Mouse (Mus musculus) gastrocnemius, adult 18-20 months (tissue): ENCODE measurements around the gene Flii. TPM values are rescaled to one million over a fixed set of nuclear protein-coding genes. Genes with fewer than 3 reads are reported as not detected.

Source experiments
- DNase-seq: peaks from one replicate; pipeline ENCODE4 v3.0.0; 2021; ENCODE audit warnings: low spot score
- total RNA-seq, 2 experiments: library from RNA; stranded (reverse); gene quantifications; 2 replicates each; pipeline ENCODE4 v1.2.3; 2021

Gene Flii
- total RNA-seq, 2 experiments from 2014 or later = 108 to 113 TPM

DNA sequence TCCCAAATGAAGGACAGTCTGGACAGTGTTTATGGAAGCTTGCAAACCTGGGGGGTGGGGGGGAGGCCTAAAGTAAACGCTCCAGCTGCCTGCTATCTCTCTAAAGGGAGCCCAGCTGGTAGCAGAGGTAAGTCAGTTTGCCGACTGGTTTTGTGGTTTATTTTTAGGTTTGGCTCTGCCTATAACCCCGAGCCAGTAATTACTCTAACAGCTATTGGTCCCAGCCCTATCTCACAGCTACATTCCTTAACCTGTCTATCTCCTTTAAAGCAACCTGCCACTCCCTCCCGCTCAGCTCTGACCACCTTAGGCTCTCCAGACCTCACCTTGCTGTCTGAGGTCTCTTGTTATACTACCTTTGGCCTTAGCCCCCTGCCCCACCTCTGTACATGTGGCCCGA, 7.8 kb downstream of the Flii start:
- no peak for DNase-seq

DNA sequence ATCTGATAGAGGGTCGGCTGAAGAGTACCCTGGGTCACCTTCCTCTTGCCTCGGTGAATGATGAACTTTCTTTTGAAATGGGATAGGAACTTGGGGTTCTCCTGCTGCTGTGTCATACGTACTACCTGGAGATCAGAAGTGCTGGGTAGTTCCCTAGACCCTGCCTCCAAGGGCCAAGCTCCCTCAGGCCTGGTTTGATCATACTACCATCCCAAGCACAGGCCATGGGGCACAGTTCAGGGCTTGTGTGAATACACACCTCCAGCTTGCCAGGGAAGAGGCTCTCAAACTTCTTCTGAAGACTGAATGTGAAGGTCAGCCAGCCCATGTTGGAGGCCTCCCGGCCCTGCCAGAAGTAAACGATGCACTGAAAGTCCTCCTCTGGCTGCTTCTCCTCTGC, 11.2 kb downstream of the Flii start:
- DNase-seq = no peak

DNA sequence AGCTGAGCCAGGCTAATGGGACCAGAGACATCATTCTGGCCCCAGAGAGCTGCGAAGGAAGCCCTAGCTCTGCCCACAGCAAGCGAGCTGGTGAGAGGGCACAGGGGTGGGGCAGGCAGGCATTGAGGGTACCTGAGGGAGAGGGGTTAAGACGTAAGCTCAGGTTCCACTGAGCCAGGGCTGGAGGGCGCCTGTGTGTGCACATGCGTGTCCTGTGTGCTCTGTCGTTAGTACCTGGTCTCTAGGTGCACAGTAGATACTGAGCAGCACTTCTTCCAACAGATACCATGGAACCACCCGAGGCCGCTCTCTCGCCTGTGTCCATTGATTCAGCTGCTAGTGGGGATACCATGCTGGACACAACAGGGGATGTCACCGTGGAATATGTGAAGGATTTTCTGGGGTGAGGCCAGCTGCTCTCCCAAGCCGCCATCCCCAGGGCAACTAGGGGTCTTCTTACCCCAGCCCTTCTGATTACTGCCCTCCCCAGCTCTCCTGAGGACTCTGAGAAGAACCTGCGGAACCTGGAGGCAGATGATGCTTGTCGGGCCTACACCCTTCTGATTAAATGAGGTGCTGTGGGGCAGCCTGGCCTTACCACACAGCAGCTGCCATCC, 14.3 kb downstream of the Flii start:
- DNase-seq = no peak

DNA sequence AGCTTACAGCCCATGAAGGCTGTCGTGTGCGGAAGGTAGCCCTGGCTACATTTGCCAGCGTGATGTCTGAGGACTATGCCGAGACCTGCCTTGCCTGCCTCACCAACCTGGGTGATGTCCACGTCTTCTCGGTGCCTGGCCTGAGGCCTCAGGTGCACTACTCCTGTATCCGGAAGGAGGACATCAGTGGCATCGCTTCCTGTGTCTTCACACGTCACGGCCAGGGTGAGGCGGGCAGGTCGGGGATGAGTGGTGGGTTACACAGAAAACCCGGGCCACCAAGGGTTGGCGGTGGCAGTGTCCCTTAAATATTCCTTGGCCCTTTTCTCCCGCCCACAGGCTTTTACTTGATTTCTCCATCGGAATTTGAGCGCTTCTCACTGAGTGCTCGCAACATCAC, 15.0 kb downstream of the Flii start:
- no peak for DNase-seq

DNA sequence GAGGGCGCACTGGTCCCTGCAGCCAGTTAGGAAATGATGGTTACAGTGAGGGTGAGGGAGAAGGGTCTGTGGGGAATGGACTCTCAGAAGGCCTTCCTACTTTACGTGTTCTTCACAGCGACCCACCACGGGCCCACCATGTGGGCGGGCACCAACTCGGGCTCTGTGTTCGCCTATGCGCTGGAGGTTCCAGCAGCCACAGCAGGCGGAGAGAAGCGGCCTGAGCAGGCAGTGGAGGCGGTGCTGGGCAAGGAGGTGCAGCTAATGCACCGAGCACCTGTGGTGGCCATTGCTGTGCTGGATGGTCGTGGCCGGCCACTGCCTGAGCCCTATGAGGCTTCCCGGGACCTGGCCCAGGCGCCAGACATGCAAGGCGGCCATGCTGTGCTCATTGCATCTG, 15.8 kb downstream of the Flii start:
- no peak for DNase-seq

DNA sequence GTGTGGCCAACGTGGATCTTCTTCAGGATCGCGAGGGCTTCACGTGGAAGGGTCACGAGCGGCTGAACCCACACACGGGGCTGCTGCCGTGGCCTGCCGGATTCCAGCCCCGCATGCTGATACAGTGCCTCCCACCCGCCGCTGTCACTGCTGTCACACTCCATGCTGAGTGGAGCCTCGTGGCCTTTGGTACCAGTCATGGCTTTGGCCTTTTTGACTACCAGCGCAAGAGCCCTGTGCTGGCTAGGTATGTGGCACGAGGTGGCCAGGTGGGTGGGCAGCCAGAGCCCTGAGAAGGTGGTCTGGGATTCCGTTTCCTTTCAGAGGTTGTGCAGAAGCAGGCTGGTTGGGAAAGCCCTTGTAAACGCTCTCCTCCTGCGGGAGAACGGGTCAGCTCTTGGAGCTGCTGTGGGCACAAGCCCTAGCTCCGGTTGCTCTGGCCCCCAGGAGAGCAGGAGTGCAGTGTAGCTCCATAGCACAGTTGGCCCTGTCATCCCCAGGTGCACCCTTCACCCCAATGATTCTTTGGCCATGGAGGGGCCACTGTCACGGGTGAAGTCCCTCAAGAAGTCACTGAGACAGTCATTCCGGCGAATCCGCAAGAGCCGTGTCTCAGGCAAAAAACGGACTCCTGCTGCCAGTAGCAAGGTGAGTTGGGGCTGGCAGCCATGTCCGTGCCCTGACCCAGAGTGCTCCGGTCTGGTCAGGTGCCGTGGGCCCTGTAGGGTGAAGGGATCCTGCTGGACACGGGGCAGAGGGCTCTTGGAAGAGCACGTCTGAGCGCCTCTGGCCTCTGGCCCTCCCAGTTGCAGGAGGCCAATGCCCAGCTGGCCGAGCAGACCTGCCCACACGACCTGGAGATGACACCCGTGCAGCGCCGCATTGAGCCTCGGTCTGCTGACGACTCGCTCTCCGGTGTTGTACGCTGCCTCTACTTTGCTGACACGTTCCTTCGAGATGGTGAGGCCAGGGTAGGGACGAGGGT, 17.3 kb downstream of the Flii start:
- DNase-seq = peak; percentile 0

DNA sequence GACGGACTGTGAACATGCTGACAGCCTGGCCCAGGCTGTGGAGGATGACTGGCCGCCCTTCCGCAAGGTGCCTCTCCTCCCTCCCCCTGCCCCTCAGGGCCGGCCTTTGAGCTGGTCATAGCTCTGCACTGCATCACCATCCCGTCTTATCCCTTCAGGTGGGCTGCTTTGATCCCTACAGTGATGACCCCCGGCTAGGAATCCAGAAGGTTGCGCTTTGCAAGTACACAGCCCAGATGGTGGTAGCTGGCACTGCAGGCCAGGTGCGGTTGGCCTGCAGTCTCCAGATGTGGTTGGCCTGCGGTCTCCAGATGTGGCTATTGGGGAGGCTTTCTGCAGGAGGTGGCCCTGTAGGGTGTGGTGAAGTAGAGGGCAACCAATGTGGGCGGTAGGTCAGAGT, 18.4 kb downstream of the Flii start:
- peak; percentile 1 for DNase-seq

DNA sequence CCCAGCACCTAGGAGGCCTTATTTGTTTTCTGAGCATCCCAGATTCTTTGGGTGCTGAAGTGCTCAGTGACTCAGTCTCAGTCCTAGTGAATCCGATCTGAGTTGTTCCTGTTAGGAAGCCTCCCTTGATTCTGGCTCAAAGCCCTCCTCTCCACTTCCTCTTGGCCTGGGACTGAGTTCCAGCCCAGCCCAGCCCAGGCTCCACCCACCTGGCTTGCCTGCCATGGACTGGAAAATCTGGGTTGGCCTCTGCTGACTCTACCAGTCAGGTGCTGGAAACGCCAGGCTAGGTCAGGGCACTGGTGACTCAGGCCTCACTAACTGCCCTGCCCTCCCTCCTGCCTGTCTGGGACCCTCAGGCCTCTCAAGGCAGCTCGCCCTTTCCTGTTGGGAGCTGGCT, 19.4 kb downstream of the Flii start:
- DNase-seq = peak; percentile 96

DNA sequence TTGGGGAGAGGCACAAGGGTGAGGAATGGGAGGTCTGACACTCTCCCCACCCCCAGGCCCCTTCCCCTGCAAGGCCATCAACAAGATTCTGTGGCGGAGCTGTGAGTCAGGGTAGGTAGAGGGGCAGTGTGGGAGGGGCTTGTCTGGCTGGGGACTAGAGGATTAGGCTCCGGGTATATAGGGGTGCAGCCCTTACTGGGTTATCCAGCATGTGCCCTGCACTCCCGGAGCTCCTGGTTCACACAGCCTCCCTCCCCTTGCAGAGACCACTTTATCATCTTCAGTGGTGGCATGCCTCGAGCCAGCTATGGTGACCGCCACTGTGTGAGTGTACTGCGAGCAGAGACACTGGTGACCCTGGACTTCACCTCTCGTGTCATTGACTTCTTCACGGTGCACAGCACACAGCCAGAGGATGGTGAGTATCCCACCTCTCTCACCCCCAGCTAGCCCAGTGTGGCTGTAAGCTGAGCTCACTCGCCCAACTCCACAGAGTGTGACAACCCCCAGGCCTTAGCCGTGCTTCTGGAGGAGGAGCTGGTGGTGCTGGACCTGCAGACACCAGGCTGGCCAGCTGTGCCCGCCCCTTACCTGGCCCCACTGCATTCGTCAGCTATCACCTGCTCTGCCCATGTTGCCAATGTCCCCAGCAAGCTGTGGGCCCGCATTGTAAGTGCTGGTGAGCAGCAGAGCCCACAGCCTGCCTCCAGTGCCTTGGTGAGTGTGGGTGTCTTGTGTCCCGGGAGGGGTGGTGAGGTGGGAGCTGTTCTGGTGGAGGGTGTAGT, 20.2 kb downstream of the Flii start:
- DNase-seq = peak; percentile 2

DNA sequence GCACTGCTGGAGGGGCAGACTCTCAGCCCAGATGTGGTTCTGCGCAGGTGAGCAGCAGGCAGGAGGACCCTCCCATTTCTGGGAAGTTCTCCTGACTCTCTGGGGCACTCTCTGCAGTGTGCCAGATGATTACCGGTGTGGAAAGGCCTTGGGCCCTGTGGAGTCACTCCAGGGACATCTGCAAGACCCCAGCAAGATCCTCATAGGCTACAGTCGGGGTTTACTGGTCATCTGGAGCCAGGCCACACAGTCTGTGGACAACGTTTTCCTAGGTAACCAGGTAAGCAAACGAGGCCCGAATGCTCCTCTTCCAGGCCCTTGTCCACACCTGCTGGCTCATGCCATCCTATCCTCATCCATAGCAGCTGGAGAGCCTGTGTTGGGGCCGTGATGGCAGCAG, 21.0 kb downstream of the Flii start:
- peak; percentile 8 for DNase-seq

DNA sequence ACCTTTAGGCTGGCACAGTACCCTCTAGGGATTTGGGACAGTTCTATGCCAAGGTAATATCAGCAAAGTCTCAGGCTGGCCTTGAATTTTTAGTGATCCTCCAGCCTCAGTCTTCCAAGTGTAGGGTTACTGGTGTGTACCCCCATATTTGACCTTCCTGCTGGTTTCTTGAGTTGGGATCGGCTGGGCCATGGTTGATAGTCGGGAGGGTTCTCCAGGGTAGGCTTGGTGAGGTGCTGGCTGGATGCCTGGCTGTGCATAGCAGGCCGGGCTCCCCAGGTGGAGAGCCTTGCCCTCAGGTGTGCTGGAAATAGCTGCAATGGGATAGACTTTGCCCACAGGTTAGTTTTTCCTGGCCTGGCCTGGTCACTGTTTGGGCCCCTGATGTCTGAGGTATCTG, 21.8 kb downstream of the Flii start:
- DNase-seq = peak; percentile 0

DNA sequence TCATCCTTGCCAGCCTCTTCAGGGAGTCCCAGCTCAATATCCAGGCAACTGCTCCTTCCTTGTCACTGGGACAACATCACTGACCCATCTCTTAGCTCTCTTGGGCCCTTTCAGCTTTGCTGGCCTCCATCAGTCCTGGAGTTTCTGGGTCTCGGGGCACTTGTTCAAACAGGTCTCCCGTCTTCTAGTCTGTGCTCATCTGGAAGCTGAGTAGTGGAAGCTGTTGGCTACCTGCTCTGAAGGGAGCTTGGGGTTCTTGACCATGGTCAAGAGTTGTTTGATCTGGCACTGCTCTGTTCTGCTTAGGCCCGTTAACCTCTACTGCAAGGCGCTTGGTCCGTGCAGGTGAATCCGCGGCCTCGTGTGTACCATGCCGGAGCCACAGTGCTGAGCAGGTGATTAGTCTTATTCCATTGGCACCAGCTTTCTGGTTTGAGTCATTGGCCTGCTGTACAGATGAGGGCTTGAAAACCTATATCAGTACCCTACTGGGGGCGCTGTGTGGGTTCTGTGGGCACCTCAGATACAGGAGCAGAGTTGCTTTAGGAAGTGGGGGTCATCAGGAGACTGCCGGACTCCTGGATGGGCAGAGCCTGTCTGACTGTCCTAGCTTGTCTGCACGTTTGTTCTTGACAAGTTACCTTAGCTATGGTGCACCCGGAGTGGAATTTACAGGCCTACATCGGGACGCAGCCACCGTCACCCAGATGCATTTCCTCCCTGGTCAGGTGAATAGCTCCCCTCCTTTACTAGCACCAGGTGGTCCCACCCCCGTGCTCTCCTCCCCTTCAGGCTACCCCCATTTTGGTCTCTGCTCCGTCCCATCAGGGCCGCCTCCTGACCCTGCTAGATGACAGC, 22.8 kb downstream of the Flii start:
- DNase-seq = peak; percentile 0

DNA sequence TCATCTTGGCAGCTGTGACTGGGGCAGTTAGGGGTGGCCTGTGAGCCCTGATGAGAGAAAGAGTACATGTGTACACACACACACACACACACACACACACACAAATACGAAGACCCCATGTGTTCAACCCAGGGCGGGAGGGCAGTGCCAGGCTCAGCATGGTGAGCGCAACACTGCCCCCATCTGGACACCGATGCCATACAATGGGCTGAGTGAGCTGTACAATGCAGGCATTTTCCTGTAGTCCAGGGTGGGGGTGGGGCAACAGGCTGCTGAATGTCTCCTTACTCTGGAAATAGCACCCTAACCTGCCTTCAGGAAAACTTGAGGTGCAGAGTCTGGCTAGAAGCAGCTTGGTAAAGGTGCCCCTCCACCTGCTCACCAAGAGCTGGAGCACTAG, 23.9 kb downstream of the Flii start:
- DNase-seq = peak; percentile 29

DNA sequence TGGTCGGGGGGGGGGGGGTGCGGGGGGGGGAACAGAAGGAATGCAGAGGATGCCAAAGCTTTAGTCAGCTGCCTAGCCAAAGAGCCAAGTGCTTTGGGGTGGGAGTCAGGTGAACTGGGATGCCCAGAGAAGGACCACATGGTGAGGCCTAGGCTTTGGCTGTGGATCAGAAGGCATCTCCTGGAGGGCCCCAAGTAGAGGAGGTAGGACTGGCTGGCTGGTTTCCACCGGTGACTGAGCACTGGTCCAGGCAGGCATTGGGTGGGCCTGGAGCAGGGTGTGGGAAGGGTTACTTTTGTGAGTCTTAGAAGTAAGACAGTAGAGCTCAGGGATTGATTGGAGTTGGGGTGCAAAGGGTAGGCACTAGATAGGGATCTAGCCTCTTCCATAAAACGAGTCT, 25.5 kb downstream of the Flii start:
- peak; percentile 0 for DNase-seq

DNA sequence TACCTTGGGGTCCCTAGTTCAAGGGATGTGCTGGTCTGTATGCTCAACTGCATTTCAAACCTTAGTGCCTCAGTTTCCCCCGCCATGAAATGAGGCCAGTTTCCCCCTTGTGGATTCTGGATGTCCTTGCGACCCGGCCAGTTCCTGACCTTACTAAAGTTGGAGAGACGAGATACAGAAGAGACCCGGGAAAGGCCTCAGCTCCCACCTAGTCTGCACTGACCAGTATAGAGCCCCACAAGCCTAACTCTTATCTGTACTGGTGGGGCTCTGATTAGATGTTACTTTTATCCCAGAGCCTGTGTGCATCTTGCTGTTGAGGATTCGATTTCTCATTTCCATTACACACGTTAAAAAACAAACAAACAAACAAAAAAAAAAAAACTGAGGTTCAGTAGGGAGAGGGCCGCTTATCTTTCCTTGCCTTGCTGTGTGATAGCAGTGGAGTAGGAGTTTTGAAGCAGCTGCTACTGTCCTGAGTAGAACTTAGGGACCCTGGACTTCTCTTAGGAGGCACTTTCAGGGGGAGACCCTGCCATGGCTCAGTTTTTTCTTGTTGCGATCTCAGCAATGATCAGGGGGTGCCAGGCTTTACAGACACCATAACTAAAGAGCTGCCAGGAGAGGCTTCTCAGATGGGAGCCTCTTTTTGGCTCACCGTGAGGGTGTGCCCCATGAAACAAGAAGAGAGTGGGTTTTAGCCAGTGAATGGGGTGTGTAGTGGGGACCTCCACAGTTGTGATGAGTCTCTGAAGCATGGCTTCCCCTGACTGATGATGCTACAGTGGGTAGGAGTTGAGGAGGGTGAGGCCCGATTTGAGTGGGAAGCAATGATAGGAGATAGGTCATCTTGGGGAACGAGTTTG, 26.5 kb downstream of the Flii start:
- DNase-seq = peak; percentile 1

DNA sequence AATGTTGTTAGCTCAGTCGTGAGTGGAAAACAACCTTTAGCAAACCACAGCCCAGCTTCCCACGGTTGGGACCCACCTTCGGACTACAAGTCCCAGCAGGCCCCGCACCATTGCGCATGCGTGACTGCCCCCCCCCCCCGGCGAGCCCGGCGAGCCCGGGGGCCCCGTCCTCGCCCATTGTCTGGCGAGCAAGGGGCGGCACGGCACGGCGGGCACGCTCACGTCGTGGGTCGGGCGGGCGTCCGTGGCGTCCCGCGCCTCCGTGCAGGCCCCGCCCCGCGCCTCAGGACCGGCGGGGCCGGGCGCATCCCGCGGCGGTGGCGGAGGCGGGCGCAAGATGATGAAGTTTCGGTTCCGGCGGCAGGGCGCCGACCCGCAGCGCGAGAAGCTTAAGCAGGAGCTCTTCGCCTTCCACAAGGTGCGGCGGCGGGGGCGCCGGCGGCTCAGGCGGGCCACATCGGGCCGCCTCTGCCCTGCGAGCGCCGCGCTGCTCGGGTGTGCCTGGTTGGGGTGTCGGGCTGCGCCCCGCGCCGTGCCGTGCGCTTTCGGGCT, 27.5 kb downstream of the Flii start, which contains the start of gene Llgl1:
Gene Llgl1 (plus strand): TSS at position 200 of the 552 bp plus-strand sequence.
- DNase-seq = peak; percentile 75

DNA sequence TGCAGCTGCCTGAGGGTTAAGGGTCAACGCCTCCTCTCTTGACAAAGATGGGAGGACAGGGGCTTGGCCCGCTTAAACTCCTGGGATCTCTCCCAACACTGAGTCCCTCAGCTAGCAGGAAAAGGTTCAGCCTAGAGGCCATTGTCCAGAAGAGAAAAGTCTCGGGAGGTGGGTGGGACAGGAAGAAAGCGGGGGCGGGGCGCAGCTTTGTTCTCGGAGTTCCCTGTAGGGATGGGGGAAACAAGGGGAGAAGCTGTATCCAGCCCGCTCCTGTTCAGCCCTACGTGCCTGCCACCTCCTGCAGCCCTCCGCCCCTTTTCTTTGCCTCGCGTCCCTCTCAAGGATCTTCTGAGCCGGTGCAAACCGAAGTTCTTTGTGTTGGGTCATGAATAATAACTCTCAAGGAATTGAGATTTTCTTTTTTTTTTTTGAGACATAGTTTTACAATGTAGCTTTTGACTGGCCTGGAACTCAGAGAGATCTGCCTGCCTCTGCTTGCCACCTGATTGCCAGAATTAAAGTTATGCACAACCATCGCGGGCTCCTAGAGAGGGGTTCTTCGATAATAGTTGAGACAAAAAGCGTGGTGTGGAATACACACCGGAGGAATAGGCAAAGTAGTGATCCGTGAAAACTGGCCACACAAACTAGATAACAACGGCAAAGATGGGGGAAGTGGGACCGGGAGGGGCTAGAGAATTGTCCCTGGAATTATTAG, 28.1 kb downstream of the Flii start:
- DNase-seq = peak; percentile 65

DNA sequence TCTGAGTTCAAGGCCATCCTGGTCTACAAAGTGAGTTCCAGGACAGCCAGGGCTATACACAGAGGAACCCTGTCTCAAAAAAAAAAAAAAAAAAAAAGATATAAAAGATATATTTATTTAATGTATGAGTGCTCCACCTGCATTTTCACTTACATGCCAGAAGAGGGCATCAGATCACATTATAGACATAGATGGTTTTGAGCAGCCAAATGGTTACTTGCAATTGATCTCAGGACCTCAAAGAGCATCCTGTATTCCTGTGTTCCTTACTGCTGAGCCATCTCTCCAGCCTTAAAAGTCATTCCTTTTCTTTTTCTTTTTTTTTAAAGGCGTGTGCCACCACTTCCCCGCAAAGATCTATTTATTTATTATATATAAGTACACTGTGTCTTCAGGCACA, 29.5 kb downstream of the Flii start:
- peak; percentile 8 for DNase-seq

DNA sequence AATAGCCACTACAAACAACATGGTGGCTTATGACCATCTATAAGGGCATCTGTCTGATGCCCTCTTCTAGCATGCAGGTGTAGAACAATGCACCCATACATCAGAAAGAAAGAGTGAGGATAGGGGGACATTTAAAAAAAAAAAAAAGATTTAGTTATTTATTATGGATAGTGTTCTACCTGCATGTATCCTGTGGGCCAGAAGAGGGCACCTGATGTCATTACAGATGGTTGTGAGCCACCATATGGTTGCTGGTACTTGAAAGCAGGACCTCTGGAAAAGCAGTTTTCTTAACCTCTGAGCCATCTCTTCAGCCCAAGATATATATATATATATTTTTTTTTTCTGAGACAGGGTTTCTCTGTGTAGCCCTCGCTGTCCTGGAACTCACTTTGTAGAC, 30.9 kb downstream of the Flii start:
- no peak for DNase-seq
